Mouse (Mus musculus) MEL (cell line): ENCODE measurements at regions not wholly inside any gene's neighbourhood (a gene's known extent, or its start where the extent isn't known, plus 50 kb on each side); places are given as distances from the start of the nearest gene placed in this dataset.

Experiments
- DNase-seq: peaks from one replicate; pipeline ENCODE4 v3.0.0; 2011; ENCODE audit warnings: low read depth, low spot score
- H3K27ac ChIP-seq: 2 replicates; pipeline ENCODE4 v1.5.1; 2012; ENCODE audit warnings: low read depth, mild to moderate bottlenecking, control low read depth, low read length, moderate library complexity; ENCODE audit not compliant: control insufficient read depth
- H3K27me3 ChIP-seq, 2 experiments: fragments of 150-350 bp in 1 of 2; sonication (generic) in 1 of 2; 2 replicates each; pipeline ENCODE4 v1.6.1; 2012; ENCODE audit warnings: low read length in 2 of 2, mild to moderate bottlenecking in 2 of 2, improper control_type of control experiment in 1 of 2, moderate library complexity in 1 of 2; ENCODE audit not compliant: insufficient read depth in 2 of 2, control insufficient read depth in 1 of 2
- H3K36me3 ChIP-seq, 2 experiments: 2 replicates each; pipeline ENCODE4 v1.6.1; 2012 to 2014; ENCODE audit warnings: low read length in 2 of 2, improper control_type of control experiment in 1 of 2, inconsistent platforms in 1 of 2, mild to moderate bottlenecking in 1 of 2; ENCODE audit not compliant: insufficient read depth in 2 of 2, control insufficient read depth in 1 of 2
- H3K4me1 ChIP-seq, 2 experiments: fragments of 150-350 bp in 1 of 2; sonication (generic) in 1 of 2; 2 replicates each; pipeline ENCODE4 v1.6.1; 2012; ENCODE audit warnings: low read length in 2 of 2, improper control_type of control experiment in 1 of 2, mild to moderate bottlenecking in 1 of 2; ENCODE audit not compliant: insufficient read depth in 2 of 2, control insufficient read depth in 1 of 2
- H3K4me3 ChIP-seq, 2 experiments: fragments of 150-350 bp in 1 of 2; sonication (generic) in 1 of 2; 2 replicates each; pipeline ENCODE4 v1.5.1; 2012; ENCODE audit warnings: low read depth in 2 of 2, low read length in 2 of 2, mild to moderate bottlenecking in 2 of 2, moderate library complexity in 2 of 2, control low read depth in 1 of 2, improper control_type of control experiment in 1 of 2; ENCODE audit not compliant: control insufficient read depth in 1 of 2, insufficient read depth in 1 of 2
- H3K79me2 ChIP-seq: 2 replicates; pipeline ENCODE4 v1.6.1; 2012; ENCODE audit warnings: mild to moderate bottlenecking, low read length, moderate library complexity; ENCODE audit not compliant: control insufficient read depth, poor library complexity, insufficient read depth
- H3K9ac ChIP-seq: 2 replicates; pipeline ENCODE4 v1.6.1; 2012; ENCODE audit warnings: low read depth, mild to moderate bottlenecking, control low read depth, low read length, moderate library complexity; ENCODE audit not compliant: control insufficient read depth, poor library complexity, severe bottlenecking
- H3K9me3 ChIP-seq: fragments of 150-350 bp; sonication (generic); replicated peaks from 2 replicates; pipeline ENCODE4 v1.6.1; 2012; ENCODE audit warnings: mild to moderate bottlenecking, low read length, improper control_type of control experiment, moderate library complexity; ENCODE audit not compliant: insufficient read depth
- BHLHE40 ChIP-seq: IDR thresholded peaks from 2 replicates; pipeline ENCODE4 v1.6.1; 2012; ENCODE audit warnings: low read depth, mild to moderate bottlenecking, inconsistent platforms, low read length, improper control_type of control experiment, borderline replicate concordance
- GABPA ChIP-seq: IDR thresholded peaks from 2 replicates; pipeline ENCODE4 v1.6.1; 2012; ENCODE audit warnings: low read depth, mild to moderate bottlenecking, inconsistent platforms, low read length, improper control_type of control experiment, moderate library complexity
- GATA1 ChIP-seq: IDR thresholded peaks from 2 replicates; pipeline ENCODE4 v1.6.1; 2011; ENCODE audit warnings: low read depth, low read length, improper control_type of control experiment
- KAT2A ChIP-seq: conservative IDR thresholded peaks from 2 replicates; pipeline ENCODE4 v1.6.1; 2012; ENCODE audit warnings: low read depth, low read length, improper control_type of control experiment, inconsistent platforms
- MAZ ChIP-seq: IDR thresholded peaks from 2 replicates; pipeline ENCODE4 v1.6.1; 2012; ENCODE audit warnings: low read depth, mild to moderate bottlenecking, inconsistent platforms, low read length, improper control_type of control experiment
- MXI1 ChIP-seq: IDR thresholded peaks from 2 replicates; pipeline ENCODE4 v1.6.1; 2011; ENCODE audit warnings: mild to moderate bottlenecking, low read depth, low read length, improper control_type of control experiment
- MYB ChIP-seq: IDR thresholded peaks from 2 replicates; pipeline ENCODE4 v1.6.1; 2011; ENCODE audit warnings: mild to moderate bottlenecking, low read depth, low read length, improper control_type of control experiment
- NRF1 ChIP-seq: IDR thresholded peaks from 2 replicates; pipeline ENCODE4 v1.6.1; 2014; ENCODE audit warnings: low read depth, mild to moderate bottlenecking, inconsistent platforms, low read length, improper control_type of control experiment, moderate library complexity; ENCODE audit not compliant: poor library complexity, insufficient read depth, severe bottlenecking
- POLR2A ChIP-seq, 2 experiments: IDR thresholded peaks; 2 replicates each; pipeline ENCODE4 v1.6.1; 2011 to 2012; ENCODE audit warnings: low read length in 2 of 2, mild to moderate bottlenecking in 2 of 2, control low read depth in 1 of 2, improper control_type of control experiment in 1 of 2, low read depth in 1 of 2, moderate library complexity in 1 of 2; ENCODE audit not compliant: control insufficient read depth in 1 of 2, insufficient read depth in 1 of 2, poor library complexity in 1 of 2
- POLR2AphosphoS5 ChIP-seq: IDR thresholded peaks from 2 replicates; pipeline ENCODE4 v1.6.1; 2012; ENCODE audit warnings: low read depth, borderline replicate concordance, mild to moderate bottlenecking, inconsistent platforms, low read length, moderate library complexity, mixed read lengths
- RCOR1 ChIP-seq: IDR thresholded peaks from 2 replicates; pipeline ENCODE4 v1.6.1; 2012; ENCODE audit warnings: low read depth, mild to moderate bottlenecking, inconsistent platforms, low read length, improper control_type of control experiment
- TBP ChIP-seq: IDR thresholded peaks from 2 replicates; pipeline ENCODE4 v1.8.0; 2011; ENCODE audit warnings: low read depth, low read length, improper control_type of control experiment
- TCF12 ChIP-seq: IDR thresholded peaks from 2 replicates; pipeline ENCODE4 v1.6.1; 2014; ENCODE audit warnings: low read depth, mild to moderate bottlenecking, inconsistent platforms, low read length, improper control_type of control experiment, moderate library complexity
- UBTF ChIP-seq: IDR thresholded peaks from 2 replicates; pipeline ENCODE4 v1.6.1; 2012; ENCODE audit warnings: low read depth, mild to moderate bottlenecking, inconsistent platforms, low read length, improper control_type of control experiment, moderate library complexity, borderline replicate concordance; ENCODE audit not compliant: insufficient read depth
- ZKSCAN1 ChIP-seq: IDR thresholded peaks from 2 replicates; pipeline ENCODE4 v1.6.1; 2012; ENCODE audit warnings: low read depth, mild to moderate bottlenecking, inconsistent platforms, low read length, improper control_type of control experiment, moderate library complexity
- ZMIZ1 ChIP-seq: IDR thresholded peaks from 2 replicates; pipeline ENCODE4 v1.6.1; 2012; ENCODE audit warnings: low read depth, mild to moderate bottlenecking, inconsistent platforms, low read length, improper control_type of control experiment, moderate library complexity

DNA sequence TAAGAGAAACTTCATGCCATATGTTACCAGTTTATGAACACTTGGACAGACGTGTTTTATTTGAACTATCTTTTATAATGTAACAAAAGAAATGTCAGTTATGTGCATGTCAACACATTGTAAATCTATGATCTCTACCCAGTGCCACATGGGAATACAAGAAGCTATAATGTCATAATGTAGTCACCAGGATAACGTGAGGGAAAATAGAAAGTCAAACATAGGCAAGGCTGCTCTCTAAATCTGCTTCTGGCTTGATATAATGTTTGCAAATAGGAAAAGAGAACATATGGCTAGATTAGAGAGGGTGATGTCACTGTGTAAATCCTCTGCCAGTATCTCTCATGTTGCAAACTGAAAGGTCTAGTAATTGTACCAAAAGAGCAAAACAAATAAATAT lies 408.1 kb upstream of the Adamts5 start:
- Histone ChIP-seq H3K9ac (no peak overlapping the region), H3K36me3 (no peaks in the 10 kb centered on the region), H3K4me3 (no peak overlapping the region)
- no peak for DNase-seq
- no peak for TF ChIP-seq RCOR1
- TF ChIP-seq UBTF = no peak
- TF ChIP-seq ZKSCAN1 = no peak
- TF ChIP-seq KAT2A = no peak
- no peak for TF ChIP-seq BHLHE40
- no peak for TF ChIP-seq POLR2AphosphoS5
- TF ChIP-seq, all 39 proteins: peak for 0
- Histone ChIP-seq H3K4me1 (no peaks in the 10 kb centered on the region), H3K27ac (no peak overlapping the region), H3K9me3 (no peaks in the 10 kb centered on the region), H3K79me2 (no peaks in the 10 kb centered on the region), H3K27me3 (no peaks in the 10 kb centered on the region)

DNA sequence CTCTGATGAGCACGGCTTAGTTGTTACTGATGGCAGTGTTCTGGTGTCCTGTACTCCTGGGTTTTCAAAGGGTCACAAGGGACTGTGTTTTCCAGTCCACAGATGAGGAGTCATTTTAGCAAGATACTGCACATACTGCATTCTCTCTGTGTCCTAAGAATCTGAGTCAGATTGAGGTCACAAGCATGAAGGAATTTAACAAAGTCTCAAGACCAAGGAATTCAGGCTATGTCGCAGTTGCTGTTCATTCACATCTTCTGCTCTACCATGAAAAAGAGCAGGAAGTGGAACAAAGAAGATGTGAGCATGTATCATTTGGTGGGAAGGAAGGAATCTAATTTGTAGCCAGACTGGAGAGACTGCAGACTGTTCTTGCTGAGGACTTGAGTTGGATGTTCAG lies 402.2 kb upstream of the Adamts5 start:
- no peak overlapping the region for H3K27ac ChIP-seq
- H3K79me2 ChIP-seq = no peaks in the 10 kb centered on the region
- no peaks in the 10 kb centered on the region for H3K36me3 ChIP-seq
- H3K9ac ChIP-seq = no peak overlapping the region
- H3K4me1 ChIP-seq = no peaks in the 10 kb centered on the region
- no peaks in the 10 kb centered on the region for H3K9me3 ChIP-seq
- H3K4me3 ChIP-seq = no peak overlapping the region
- H3K27me3 ChIP-seq = no peaks in the 10 kb centered on the region
- DNase-seq = no peak
- TF ChIP-seq RCOR1 (no peak), MAZ (no peak), MXI1 (no peak), NRF1 (no peak), KAT2A (no peak), GATA1 (no peak), TBP (no peak), GABPA (no peak), POLR2A (IDR thresholded peaks at IDR 0.05; ENCODE audit: control insufficient read depth in 1 of 2, insufficient read depth in 1 of 2, low read depth in 1 of 2, low read length in 2 of 2, poor library complexity in 1 of 2) (no peak), UBTF (no peak), ZMIZ1 (no peak), TCF12 (no peak), MYB (no peak)
